Mouse (Mus musculus) limb, embryonic 11.5 days (tissue): ENCODE measurements around the gene Ccdc62. TPM values are rescaled to one million over a fixed set of nuclear protein-coding genes. Genes with fewer than 3 reads are reported as not detected.

Experiments used
- ATAC-seq: fragments of 200-750 bp; cut with Nextera tagmentation; 2 replicates; pipeline ENCODE4 v1.8.0; 2017; ENCODE audit warnings: low read depth; ENCODE audit not compliant: insufficient number of reproducible peaks, low FRiP score, low TSS enrichment
- DNase-seq: peaks from one replicate; pipeline ENCODE4 v3.0.0-alpha.2; 2015; ENCODE audit warnings: low spot score
- H3K27ac ChIP-seq: fragments of 300-500 bp; sonication (generic); replicated peaks from 2 replicates; pipeline ENCODE4 v1.5.1; 2014; ENCODE audit warnings: low read depth, mild to moderate bottlenecking, low read length
- H3K27me3 ChIP-seq: fragments of 300-500 bp; sonication (generic); 2 replicates; pipeline ENCODE4 v1.6.1; 2014; ENCODE audit warnings: mild to moderate bottlenecking, low read length, mixed read lengths; ENCODE audit not compliant: control insufficient read depth, insufficient read depth
- H3K36me3 ChIP-seq: fragments of 300-500 bp; sonication (generic); 2 replicates; pipeline ENCODE4 v1.6.1; 2014; ENCODE audit warnings: mild to moderate bottlenecking, low read length, moderate library complexity, mixed read lengths; ENCODE audit not compliant: control insufficient read depth, insufficient read depth
- H3K4me1 ChIP-seq: fragments of 300-500 bp; sonication (generic); 2 replicates; pipeline ENCODE4 v1.6.1; 2014; ENCODE audit warnings: low read length, mixed read lengths; ENCODE audit not compliant: control insufficient read depth, insufficient read depth
- H3K4me2 ChIP-seq: fragments of 300-500 bp; sonication (generic); 2 replicates; pipeline ENCODE4 v1.6.1; 2014; ENCODE audit warnings: low read depth, mild to moderate bottlenecking, moderate library complexity; ENCODE audit not compliant: severe bottlenecking
- H3K4me3 ChIP-seq: fragments of 300-500 bp; sonication (generic); 2 replicates; pipeline ENCODE4 v1.5.1; 2014; ENCODE audit warnings: low read depth, low read length
- H3K9ac ChIP-seq: fragments of 300-500 bp; sonication (generic); 2 replicates; pipeline ENCODE4 v1.6.1; 2014; ENCODE audit warnings: mild to moderate bottlenecking, low read length
- H3K9me3 ChIP-seq: fragments of 300-500 bp; sonication (generic); 2 replicates; pipeline ENCODE4 v1.6.1; 2016; ENCODE audit warnings: low read length; ENCODE audit not compliant: control insufficient read depth
- WGBS: fragments of 180-500 bp; shearing (Covaris S2); extraction: QIAGEN DNeasy Blood & Tissue Kit; methylation state at CpG from one replicate; pipeline ENCODE4 v1.1.7; 2014; 5-methylcytosine and 5-hydroxymethylcytosine counted together
- polyA plus RNA-seq: library from polyadenylated mRNA; unstranded; fragments of >200 nt; fragmentation: Nextera tagmentation; extraction: Ambion mirVana; gene quantifications from 2 replicates; pipeline ENCODE4 v1.2.1, GENCODE M21; 2014

Gene Ccdc62
- polyA plus RNA-seq, 1 experiment from 2014 or later, result 7.3 TPM

GRCm38 (mm10) chr5:123968468-123968867, 38.0 kb downstream of the Ccdc62 start:
- Histone ChIP-seq H3K9me3 (no peaks in the 10 kb centered on the region), H3K27ac (no peak overlapping the region), H3K4me3 (no peak overlapping the region), H3K9ac (no peak overlapping the region), H3K27me3 (peaks cover 5% of the 10 kb centered on the region; the same call in 1 of the 2 replicates), H3K4me1 (no peaks in the 10 kb centered on the region), H3K4me2 (no peak overlapping the region), H3K36me3 (no peaks in the 10 kb centered on the region)
- no peak for DNase-seq
- WGBS, result 79% methylated on average over 5 of the region's 5 CpGs
- no peak for ATAC-seq

GRCm38 (mm10) chr5:123969216-123969615, 38.7 kb downstream of the Ccdc62 start:
- 79% methylated on average over 8 of the region's 8 CpGs for WGBS
- no peak overlapping the region for H3K4me3 ChIP-seq

GRCm38 (mm10) chr5:123970576-123970975, 40.1 kb downstream of the Ccdc62 start:
- no peaks in the 10 kb centered on the region for H3K4me1 ChIP-seq
- peaks cover 5% of the 10 kb centered on the region; the same call in 1 of the 2 replicates for H3K27me3 ChIP-seq
- 84% methylated on average over 4 of the region's 4 CpGs for WGBS
- H3K36me3 ChIP-seq, result no peaks in the 10 kb centered on the region
- no peak overlapping the region for H3K9ac ChIP-seq
- H3K4me2 ChIP-seq, result no peak overlapping the region
- no peak for DNase-seq
- ATAC-seq, result no peak
- H3K9me3 ChIP-seq, result no peaks in the 10 kb centered on the region
- no peak overlapping the region for H3K27ac ChIP-seq
- no peak overlapping the region for H3K4me3 ChIP-seq

More at GRCm38 (mm10) chr5:123969216-123969615, 38.7 kb downstream of the Ccdc62 start:
- H3K9ac ChIP-seq, result no peak overlapping the region
- no peak for DNase-seq
- no peaks in the 10 kb centered on the region for H3K9me3 ChIP-seq
- no peak overlapping the region for H3K27ac ChIP-seq
- no peaks in the 10 kb centered on the region for H3K36me3 ChIP-seq
- no peak overlapping the region for H3K4me2 ChIP-seq
- H3K27me3 ChIP-seq, result peaks cover 5% of the 10 kb centered on the region; the same call in 1 of the 2 replicates
- H3K4me1 ChIP-seq, result no peaks in the 10 kb centered on the region
- no peak for ATAC-seq

GRCm38 (mm10) chr5:123972453-123972852, 42.0 kb downstream of the Ccdc62 start:
- WGBS, result 85% methylated on average over 6 of the region's 6 CpGs
- Histone ChIP-seq H3K9me3 (no peaks in the 10 kb centered on the region), H3K4me2 (no peak overlapping the region), H3K36me3 (no peaks in the 10 kb centered on the region), H3K4me3 (no peak overlapping the region), H3K4me1 (peaks cover 5% of the 10 kb centered on the region), H3K9ac (no peak overlapping the region), H3K27me3 (peaks cover 5% of the 10 kb centered on the region; the same call in 1 of the 2 replicates), H3K27ac (no peak overlapping the region)
- ATAC-seq (no peak), DNase-seq (no peak)

GRCm38 (mm10) chr5:123973299-123974178, 43.1 kb downstream of the Ccdc62 start, which contains the start of gene Hip1r:
Hip1r (plus strand) TSS chr5:123973628.
- DNase-seq (peak; percentile 74), ATAC-seq (peak; percentile 68)
- H3K4me2 ChIP-seq, result peak within 1 kb of the TSS; percentile 79
- peaks cover 6% of the 10 kb centered on the region for H3K4me1 ChIP-seq
- peak within 1 kb of the TSS; percentile 63 for H3K4me3 ChIP-seq
- H3K9me3 ChIP-seq, result no peaks in the 10 kb centered on the region
- peak within 1 kb of the TSS; percentile 67 for H3K9ac ChIP-seq
- H3K27ac ChIP-seq, result no peak within 1 kb of the TSS
- peaks cover 5% of the 10 kb centered on the region; the same call in 1 of the 2 replicates for H3K27me3 ChIP-seq
- no peaks in the 10 kb centered on the region for H3K36me3 ChIP-seq
- under 1% methylated on average over 99 of the region's 106 CpGs for WGBS

GRCm38 (mm10) chr5:123974179-123974485, 43.7 kb downstream of the Ccdc62 start:
- Histone ChIP-seq H3K4me2 (peak overlapping the region; percentile 79), H3K9ac (no peak overlapping the region), H3K9me3 (no peaks in the 10 kb centered on the region), H3K36me3 (no peaks in the 10 kb centered on the region), H3K27ac (no peak overlapping the region), H3K27me3 (peaks cover 5% of the 10 kb centered on the region; the same call in 1 of the 2 replicates), H3K4me1 (peaks cover 6% of the 10 kb centered on the region), H3K4me3 (peak overlapping the region; percentile 63)
- no peak for DNase-seq
- ATAC-seq, result no peak
- WGBS, result 0% methylated on average over 14 of the region's 14 CpGs

GRCm38 (mm10) chr5:123974616-123975111, 44.2 kb downstream of the Ccdc62 start:
- Histone ChIP-seq H3K4me3 (peak overlapping the region; percentile 63), H3K4me2 (peak overlapping the region; percentile 79), H3K9me3 (no peaks in the 10 kb centered on the region), H3K9ac (no peak overlapping the region), H3K27me3 (peaks cover 5% of the 10 kb centered on the region; the same call in 1 of the 2 replicates), H3K27ac (no peak overlapping the region), H3K36me3 (no peaks in the 10 kb centered on the region), H3K4me1 (peaks cover 8% of the 10 kb centered on the region)
- no peak for DNase-seq
- ATAC-seq, result no peak
- WGBS, result 28% methylated on average over 11 of the region's 11 CpGs

- no peak overlapping the region for H3K27ac ChIP-seq
- 65% methylated on average over 6 of the region's 6 CpGs for WGBS
- ATAC-seq, result no peak
- no peak overlapping the region for H3K4me2 ChIP-seq
- no peak overlapping the region for H3K9ac ChIP-seq
- no peak overlapping the region for H3K4me3 ChIP-seq
- DNase-seq, result no peak
- H3K27me3 ChIP-seq, result peaks cover 5% of the 10 kb centered on the region; the same call in 1 of the 2 replicates
- peaks cover 8% of the 10 kb centered on the region for H3K4me1 ChIP-seq
- H3K9me3 ChIP-seq, result no peaks in the 10 kb centered on the region
- no peaks in the 10 kb centered on the region for H3K36me3 ChIP-seq
These were observed 45.2 kb downstream of the Ccdc62 start for GRCm38 (mm10) chr5:123975668-123976180.
